Mouse (Mus musculus) ES-E14 (cell line): ENCODE results near the gene Gstt1.

Experiments used
- CHD2 ChIP-seq: IDR thresholded peaks from 2 replicates; pipeline ENCODE4 v1.6.1; 2014; ENCODE audit warnings: mild to moderate bottlenecking, low read depth, low read length, inconsistent platforms
- MAFK ChIP-seq: IDR thresholded peaks from 2 replicates; pipeline ENCODE4 v1.6.1; 2014; ENCODE audit warnings: mild to moderate bottlenecking, low read depth, low read length, inconsistent platforms; ENCODE audit not compliant: insufficient read depth
- ZC3H11A ChIP-seq: IDR thresholded peaks from 2 replicates; pipeline ENCODE4 v1.6.1; 2012; ENCODE audit warnings: low read depth, mild to moderate bottlenecking, inconsistent platforms, low read length, borderline replicate concordance
- ZNF384 ChIP-seq: IDR thresholded peaks from 2 replicates; pipeline ENCODE4 v1.6.1; 2012; ENCODE audit warnings: low read depth, low read length, inconsistent platforms

DNA sequence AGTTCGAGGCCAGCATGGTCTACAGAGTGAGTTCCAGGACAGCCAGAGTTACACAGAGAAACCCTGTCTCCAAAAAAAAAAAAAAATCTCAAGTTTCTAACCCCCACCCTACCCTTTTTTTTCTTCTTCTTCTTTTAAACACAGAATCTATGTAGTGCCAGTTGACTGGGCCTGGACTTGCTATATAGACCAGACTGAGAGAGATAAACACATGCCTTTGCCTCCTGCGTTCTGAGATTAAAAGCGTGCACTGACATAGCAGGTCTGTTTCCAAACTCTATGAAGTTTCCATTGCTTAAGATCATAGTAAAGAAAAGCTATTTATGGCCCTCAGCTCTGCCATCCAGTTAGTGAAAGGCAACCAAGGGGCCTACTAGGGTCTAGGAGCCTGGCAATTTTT, 36.0 kb downstream of the Gstt1 start:
- TF ChIP-seq CHD2 (no peak), ZC3H11A (no peak), ZNF384 (no peak), MAFK (no peak)
